Mouse (Mus musculus) bone marrow macrophage, adult 2 months (primary cell): ENCODE results near the gene Rtl1.

Source experiments
- CTCF ChIP-seq: IDR thresholded peaks from 2 replicates; pipeline ENCODE4 v1.5.1; 2012; ENCODE audit warnings: low read depth, mild to moderate bottlenecking, low read length, moderate library complexity
- POLR2A ChIP-seq: IDR thresholded peaks from 2 replicates; pipeline ENCODE4 v1.6.1; 2012; ENCODE audit warnings: mild to moderate bottlenecking, low read depth, low read length, borderline replicate concordance

DNA sequence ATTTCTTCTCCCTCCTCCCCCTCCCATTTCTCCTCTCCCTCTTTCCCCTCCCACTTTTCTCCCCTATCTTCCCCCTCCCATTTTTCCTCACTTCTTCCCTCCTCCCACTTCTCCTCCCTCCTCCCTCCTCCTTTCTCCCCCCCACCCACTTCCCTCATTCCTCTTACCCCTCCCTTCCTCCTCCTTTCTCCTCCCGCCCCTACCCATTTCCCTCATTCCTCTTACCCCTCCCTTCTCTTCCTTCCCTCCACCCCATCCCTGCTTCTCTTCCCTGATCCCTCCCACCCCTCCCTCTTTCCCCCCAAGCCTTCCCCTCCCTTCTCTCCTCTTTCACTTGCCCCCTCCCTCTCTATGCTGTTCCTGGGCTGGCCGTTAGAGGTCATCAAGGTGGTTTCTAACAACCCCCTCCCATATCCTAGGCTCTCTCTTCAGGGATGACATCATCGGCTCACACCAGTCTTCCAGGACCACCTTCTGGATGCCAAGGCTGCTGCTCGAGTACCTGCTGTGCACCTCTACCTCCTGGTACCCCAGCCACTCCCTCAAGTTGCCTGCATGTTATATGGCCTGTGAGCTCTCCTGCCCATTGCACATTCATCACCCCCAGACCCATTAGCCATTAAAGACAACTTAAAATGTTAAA, 56.7 kb downstream of the Rtl1 start:
- no peak for TF ChIP-seq POLR2A
- no peak for TF ChIP-seq CTCF
